Mouse (Mus musculus): Measurements from ENCODE around the gene Trim30c. TPM values are rescaled to one million over a fixed set of nuclear protein-coding genes. Genes with fewer than 3 reads are reported as not detected.

Trim30c gene
- polyA plus RNA-seq (2012; rRNA removed), result 0.04 and 0.09 TPM in 2 replicates

DNA sequence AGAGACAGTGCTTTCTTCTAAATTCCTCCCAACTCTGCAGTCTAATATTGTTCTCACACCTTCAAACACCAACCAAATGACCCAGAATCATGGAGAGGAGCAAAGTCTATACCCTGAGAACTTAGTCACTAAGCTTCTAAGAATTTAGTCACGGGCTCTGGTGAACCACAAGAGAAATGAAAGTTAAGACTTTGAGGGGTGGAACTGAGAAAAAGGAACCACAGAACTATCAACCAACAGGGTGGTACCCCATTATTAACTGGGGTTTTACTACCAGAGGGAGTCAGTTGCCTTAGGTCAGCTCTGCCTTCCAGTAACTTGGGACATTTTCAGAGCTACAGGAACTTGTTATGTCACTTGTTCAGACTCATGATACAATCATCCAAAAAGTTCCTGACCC is at the start of gene Trim30c:
Gene Trim30c (minus strand): TSS at position 140 of the 400 bp plus-strand sequence.

GRCm38 (mm10) chr7:104369736-104370414 is 30.8 kb downstream of the Trim30c start, which contains the start of gene Trim30b:
Gene Trim30b (minus strand): TSS chr7:104369884.

DNA sequence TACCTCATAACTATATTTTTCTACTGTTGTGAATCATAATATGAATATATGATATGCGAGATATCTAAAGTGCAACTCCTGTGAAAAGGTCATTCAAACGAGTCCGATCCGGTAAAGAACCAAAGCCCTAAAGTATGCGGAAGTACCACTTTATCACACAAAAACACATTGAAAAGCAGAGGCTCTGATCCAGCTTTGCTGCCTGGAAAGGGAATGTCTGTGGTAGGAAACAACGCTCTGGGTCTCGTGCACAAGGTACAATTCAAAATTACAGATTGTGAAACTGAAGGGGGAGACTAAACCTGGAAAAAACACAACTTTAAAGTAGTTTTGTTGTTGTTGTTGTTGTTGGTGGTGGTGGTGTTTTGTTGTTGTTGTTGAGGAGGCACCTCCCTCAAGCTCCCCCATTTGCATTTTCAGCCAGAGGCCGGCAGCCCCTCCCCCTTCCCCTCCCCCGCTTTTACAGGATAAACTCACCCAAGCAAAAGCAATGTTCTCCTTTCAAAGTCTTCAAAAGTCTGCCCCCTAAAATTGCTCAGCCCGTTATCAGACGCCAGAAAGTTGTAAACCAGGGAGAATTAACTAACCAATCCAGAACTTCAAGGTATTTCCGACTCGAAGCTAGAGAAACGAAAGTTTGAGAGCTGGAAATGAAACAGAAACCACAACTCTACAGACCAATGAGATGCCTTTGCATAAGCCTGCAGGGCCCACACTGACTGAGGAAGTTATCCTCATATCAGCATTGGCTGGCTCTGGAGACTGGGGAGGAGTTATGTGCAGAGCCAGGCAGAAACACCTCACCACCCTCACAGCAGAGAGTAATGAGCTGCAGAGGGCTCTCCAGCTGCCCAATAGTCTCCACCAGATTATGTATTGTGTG is 47.7 kb downstream of the Trim30c start, which contains the start of gene Trim12c:
Gene Trim12c (minus strand): TSS at position 646 of the 883 bp plus-strand sequence.

Other genes starting within 250 kb of the Trim30c start
- gene Olfm5, start 236.0 kb downstream of the Trim30c start, polyA plus RNA-seq (2012; rRNA removed), result 0.02 TPM in 1 of 2 replicates, not detected in the other
- 0.01 and 0.07 TPM in 2 replicates for gene Olfr648, start 217.4 kb downstream of the Trim30c start, polyA plus RNA-seq (2012; rRNA removed)
- not detected in 2 replicates for gene Olfr649, start 204.9 kb downstream of the Trim30c start, polyA plus RNA-seq (2012; rRNA removed)
- gene Trim6, start 182.0 kb downstream of the Trim30c start, polyA plus RNA-seq (2012; rRNA removed), result 2.1 and 3.0 TPM in 2 replicates
- 1.3 and 2.2 TPM in 2 replicates for gene Trim34a, start 156.4 kb downstream of the Trim30c start, polyA plus RNA-seq (2012; rRNA removed)
- gene Trim5, start 112.7 kb downstream of the Trim30c start, polyA plus RNA-seq (2012; rRNA removed), result 0.18 and 0.25 TPM in 2 replicates
- 3.8 and 5.2 TPM in 2 replicates for gene Trim12a, start 85.4 kb downstream of the Trim30c start, polyA plus RNA-seq (2012; rRNA removed)
- 0.06 TPM in 1 of 2 replicates, not detected in the other for gene Trim34b, start 71.4 kb downstream of the Trim30c start, polyA plus RNA-seq (2012; rRNA removed)
- gene Trim12c, start 47.5 kb downstream of the Trim30c start, polyA plus RNA-seq (2012; rRNA removed), result 2.3 and 3.8 TPM in 2 replicates
- gene Trim30b, start 31.0 kb downstream of the Trim30c start, polyA plus RNA-seq (2012; rRNA removed), result 0.01 and 0.04 TPM in 2 replicates
- 0.52 and 0.99 TPM in 2 replicates for gene Trim30a, start 64.4 kb upstream of the Trim30c start, polyA plus RNA-seq (2012; rRNA removed)
- 0.11 and 0.26 TPM in 2 replicates for gene Trim30d, start 107.0 kb upstream of the Trim30c start, polyA plus RNA-seq (2012; rRNA removed)
- gene Olfr651, start 149.3 kb upstream of the Trim30c start, polyA plus RNA-seq (2012; rRNA removed), result not detected in 2 replicates
- not detected in 2 replicates for gene Olfr652, start 160.1 kb upstream of the Trim30c start, polyA plus RNA-seq (2012; rRNA removed)
- gene Olfr653, start 176.5 kb upstream of the Trim30c start, polyA plus RNA-seq (2012; rRNA removed), result not detected in 2 replicates
- not detected in 2 replicates for gene Olfr654, start 186.2 kb upstream of the Trim30c start, polyA plus RNA-seq (2012; rRNA removed)
- gene Olfr655, start 200.9 kb upstream of the Trim30c start, polyA plus RNA-seq (2012; rRNA removed), result not detected in 2 replicates
- gene Olfr656, start 213.1 kb upstream of the Trim30c start, polyA plus RNA-seq (2012; rRNA removed), result not detected in 2 replicates
- gene Olfr657, start 224.0 kb upstream of the Trim30c start, polyA plus RNA-seq (2012; rRNA removed), result not detected in 2 replicates
- 0.05 and 0.09 TPM in 2 replicates for gene Olfr658, start 246.5 kb upstream of the Trim30c start, polyA plus RNA-seq (2012; rRNA removed)

Data from central nervous system, embryonic 11.5 days (tissue).